Mouse (Mus musculus): Measurements from ENCODE around the gene F2rl3. TPM values are rescaled to one million over a fixed set of nuclear protein-coding genes. Genes with fewer than 3 reads are reported as not detected.

Gene F2rl3
- polyA plus RNA-seq, 1 experiment from 2014 or later, result 1.1 TPM

- H3K9me3 ChIP-seq, result no peaks in the 10 kb centered on the region
- 84% methylated on average over 3 of the region's 3 CpGs for WGBS
- no peaks in the 10 kb centered on the region for H3K4me1 ChIP-seq
- no peak overlapping the region for H3K9ac ChIP-seq
- no peak for ATAC-seq (ENCODE audit: low FRiP score, low read depth)
- H3K4me2 ChIP-seq (replicated peaks), result no peak overlapping the region
- H3K27ac ChIP-seq, result no peak overlapping the region
- no peak overlapping the region for H3K4me3 ChIP-seq
- no peaks in the 10 kb centered on the region for H3K27me3 ChIP-seq (replicated peaks)
- peaks cover 94% of the 10 kb centered on the region for H3K36me3 ChIP-seq
These were observed 10.6 kb upstream of the F2rl3 start for GRCm38 (mm10) chr8:72751126-72751525.

GRCm38 (mm10) chr8:72752289-72752688 lies 9.4 kb upstream of the F2rl3 start:
- Histone ChIP-seq H3K36me3 (peaks cover 94% of the 10 kb centered on the region), H3K4me3 (no peak overlapping the region), H3K4me1 (no peaks in the 10 kb centered on the region), H3K27ac (no peak overlapping the region), H3K4me2 (replicated peaks) (no peak overlapping the region), H3K9me3 (no peaks in the 10 kb centered on the region), H3K9ac (no peak overlapping the region), H3K27me3 (replicated peaks) (no peaks in the 10 kb centered on the region)
- ATAC-seq (ENCODE audit: low FRiP score, low read depth), result no peak
- WGBS, result 83% methylated on average over 3 of the region's 3 CpGs

GRCm38 (mm10) chr8:72753165-72753564 lies 8.5 kb upstream of the F2rl3 start:
- Histone ChIP-seq H3K4me3 (no peak overlapping the region), H3K4me1 (no peaks in the 10 kb centered on the region), H3K36me3 (peaks cover 93% of the 10 kb centered on the region), H3K9me3 (no peaks in the 10 kb centered on the region), H3K27ac (no peak overlapping the region), H3K27me3 (replicated peaks) (no peaks in the 10 kb centered on the region), H3K4me2 (replicated peaks) (no peak overlapping the region), H3K9ac (no peak overlapping the region)
- no peak for ATAC-seq (ENCODE audit: low FRiP score, low read depth)
- 94% methylated on average over 9 of the region's 9 CpGs for WGBS

GRCm38 (mm10) chr8:72753781-72754180 lies 7.9 kb upstream of the F2rl3 start:
- Histone ChIP-seq H3K36me3 (peaks cover 93% of the 10 kb centered on the region), H3K27ac (no peak overlapping the region), H3K4me1 (no peaks in the 10 kb centered on the region), H3K9me3 (no peaks in the 10 kb centered on the region), H3K27me3 (replicated peaks) (no peaks in the 10 kb centered on the region), H3K9ac (no peak overlapping the region), H3K4me3 (no peak overlapping the region), H3K4me2 (replicated peaks) (no peak overlapping the region)
- WGBS, result 92% methylated on average over 2 of the region's 2 CpGs
- no peak for ATAC-seq (ENCODE audit: low FRiP score, low read depth)

- Histone ChIP-seq H3K36me3 (peaks cover 75% of the 10 kb centered on the region), H3K9ac (no peak overlapping the region), H3K9me3 (no peaks in the 10 kb centered on the region), H3K4me2 (replicated peaks) (no peak overlapping the region), H3K4me1 (no peaks in the 10 kb centered on the region), H3K27me3 (replicated peaks) (no peaks in the 10 kb centered on the region), H3K27ac (no peak overlapping the region), H3K4me3 (no peak overlapping the region)
- WGBS, result 97% methylated on average over 2 of the region's 2 CpGs
- no peak for ATAC-seq (ENCODE audit: low FRiP score, low read depth)
These were observed 5.6 kb upstream of the F2rl3 start for GRCm38 (mm10) chr8:72756031-72756430.

- Histone ChIP-seq H3K9me3 (no peaks in the 10 kb centered on the region), H3K4me1 (no peaks in the 10 kb centered on the region), H3K4me3 (no peak overlapping the region), H3K27me3 (replicated peaks) (no peaks in the 10 kb centered on the region), H3K36me3 (peaks cover 67% of the 10 kb centered on the region), H3K27ac (no peak overlapping the region), H3K9ac (no peak overlapping the region), H3K4me2 (replicated peaks) (no peak overlapping the region)
- ATAC-seq (ENCODE audit: low FRiP score, low read depth), result 0 out of 2 replicates have a peak, but pooled peaks have one; percentile 13
- WGBS, result 97% methylated on average over 35 of the region's 35 CpGs
These were observed 4.8 kb upstream of the F2rl3 start for GRCm38 (mm10) chr8:72756771-72757390.

GRCm38 (mm10) chr8:72757426-72758195 lies 4.1 kb upstream of the F2rl3 start:
- H3K36me3 ChIP-seq, result peaks cover 59% of the 10 kb centered on the region
- no peak overlapping the region for H3K4me3 ChIP-seq
- no peaks in the 10 kb centered on the region for H3K27me3 ChIP-seq (replicated peaks)
- no peak overlapping the region for H3K27ac ChIP-seq
- WGBS, result 92% methylated on average over 15 of the region's 15 CpGs
- H3K9me3 ChIP-seq, result no peaks in the 10 kb centered on the region
- no peak overlapping the region for H3K4me2 ChIP-seq (replicated peaks)
- H3K9ac ChIP-seq, result no peak overlapping the region
- H3K4me1 ChIP-seq, result no peaks in the 10 kb centered on the region
- ATAC-seq (ENCODE audit: low FRiP score, low read depth), result peak; percentile 34; the same call in 1 of the 2 replicates

- Histone ChIP-seq H3K36me3 (peaks cover 52% of the 10 kb centered on the region), H3K4me3 (no peak overlapping the region), H3K4me2 (replicated peaks) (no peak overlapping the region), H3K9me3 (no peaks in the 10 kb centered on the region), H3K27me3 (replicated peaks) (no peaks in the 10 kb centered on the region), H3K27ac (no peak overlapping the region), H3K9ac (no peak overlapping the region), H3K4me1 (no peaks in the 10 kb centered on the region)
- ATAC-seq (ENCODE audit: low FRiP score, low read depth), result no peak
These were observed 3.4 kb upstream of the F2rl3 start for GRCm38 (mm10) chr8:72758310-72758709.

GRCm38 (mm10) chr8:72760216-72760615 lies 1.5 kb upstream of the F2rl3 start:
- H3K9me3 ChIP-seq, result no peaks in the 10 kb centered on the region
- no peak overlapping the region for H3K27ac ChIP-seq
- no peak overlapping the region for H3K4me3 ChIP-seq
- H3K4me1 ChIP-seq, result no peaks in the 10 kb centered on the region
- ATAC-seq (ENCODE audit: low FRiP score, low read depth), result no peak
- no peak overlapping the region for H3K4me2 ChIP-seq (replicated peaks)
- WGBS, result 88% methylated on average over 3 of the region's 3 CpGs
- H3K36me3 ChIP-seq, result peaks cover 39% of the 10 kb centered on the region
- H3K9ac ChIP-seq, result no peak overlapping the region
- H3K27me3 ChIP-seq (replicated peaks), result no peaks in the 10 kb centered on the region

- WGBS, result 91% methylated on average over 12 of the region's 12 CpGs
- H3K9me3 ChIP-seq, result no peaks in the 10 kb centered on the region
- no peak for ATAC-seq (ENCODE audit: low FRiP score, low read depth)
- H3K4me2 ChIP-seq (replicated peaks), result no peak overlapping the region
- H3K9ac ChIP-seq, result no peak overlapping the region
- no peak overlapping the region for H3K27ac ChIP-seq
- H3K27me3 ChIP-seq (replicated peaks), result no peaks in the 10 kb centered on the region
- no peak overlapping the region for H3K4me3 ChIP-seq
- H3K4me1 ChIP-seq, result no peaks in the 10 kb centered on the region
- peaks cover 18% of the 10 kb centered on the region for H3K36me3 ChIP-seq
These were observed 626 bp downstream of the F2rl3 start for GRCm38 (mm10) chr8:72762306-72762705.

- H3K27ac ChIP-seq, result no peak overlapping the region
- WGBS, result 67% methylated on average over 4 of the region's 4 CpGs
These were observed 4.0 kb downstream of the F2rl3 start for GRCm38 (mm10) chr8:72765696-72766095.

GRCm38 (mm10) chr8:72766777-72767176 lies 5.1 kb downstream of the F2rl3 start:
- Histone ChIP-seq H3K4me2 (replicated peaks) (no peak overlapping the region), H3K9ac (no peak overlapping the region)

More at GRCm38 (mm10) chr8:72765696-72766095, 4.0 kb downstream of the F2rl3 start:
- Histone ChIP-seq H3K4me1 (no peaks in the 10 kb centered on the region), H3K36me3 (no peaks in the 10 kb centered on the region), H3K4me3 (no peak overlapping the region), H3K9ac (no peak overlapping the region), H3K27me3 (replicated peaks) (no peaks in the 10 kb centered on the region), H3K9me3 (no peaks in the 10 kb centered on the region), H3K4me2 (replicated peaks) (no peak overlapping the region)
- ATAC-seq (ENCODE audit: low FRiP score, low read depth), result no peak

GRCm38 (mm10) chr8:72777797-72778196 lies 16.1 kb downstream of the F2rl3 start:
- no peak overlapping the region for H3K4me3 ChIP-seq
- H3K4me1 ChIP-seq, result no peaks in the 10 kb centered on the region
- no peaks in the 10 kb centered on the region for H3K27me3 ChIP-seq (replicated peaks)
- H3K9me3 ChIP-seq, result no peaks in the 10 kb centered on the region
- no peak for ATAC-seq (ENCODE audit: low FRiP score, low read depth)
- H3K27ac ChIP-seq, result no peak overlapping the region
- H3K36me3 ChIP-seq, result no peaks in the 10 kb centered on the region
- H3K9ac ChIP-seq, result no peak overlapping the region
- no peak overlapping the region for H3K4me2 ChIP-seq (replicated peaks)
- WGBS, result 91% methylated on average over 1 of the region's 1 CpGs

More at GRCm38 (mm10) chr8:72766777-72767176, 5.1 kb downstream of the F2rl3 start:
- Histone ChIP-seq H3K4me3 (no peak overlapping the region), H3K36me3 (no peaks in the 10 kb centered on the region), H3K27me3 (replicated peaks) (no peaks in the 10 kb centered on the region), H3K4me1 (no peaks in the 10 kb centered on the region), H3K9me3 (no peaks in the 10 kb centered on the region), H3K27ac (no peak overlapping the region)
- 26% methylated on average over 7 of the region's 7 CpGs for WGBS
- no peak; the same call in 1 of the 2 replicates for ATAC-seq (ENCODE audit: low FRiP score, low read depth)
